ENCODE assay signal across 25 mouse cellular contexts in genomic region chr1:23119406-23119805, GRCm38 (mm10). TPM values are rescaled to one million over a fixed set of nuclear protein-coding genes. Genes with fewer than 3 reads are reported as not detected.
DNase-seq lines count a peak whose midpoint lies in the region; TF ChIP-seq lines count a peak whose summit lies in the region.
"Had no signal": no experiment of that assay in that cellular context is flagged by ENCODE, and none has a peak within 500 bp of the region (broad histone marks: within the 10 kb centered on the region; RNA-seq: fewer than 3 reads in every experiment).

No protein-coding gene starts in this region.

- no peak for TF ChIP-seq CTCF in gastrocnemius, adult 2 months (IDR thresholded peaks at IDR 0.05)
- no peak for TF ChIP-seq CTCF in left cerebral cortex, adult 2 months (IDR thresholded peaks at IDR 0.05)

- peak overlapping the region; percentile 65 for H3K27ac ChIP-seq in gastrocnemius, adult 2 months
- H3K27ac ChIP-seq in left cerebral cortex, adult 2 months = peak overlapping the region; percentile 66
- H3K27ac ChIP-seq: embryonic facial prominence, embryonic 15.5 days; heart, embryonic 15.5 days; hindbrain, embryonic 15.5 days had no signal

- DNase-seq in cerebellum, adult 9-10 months = peak; percentile 38
- no peak for DNase-seq in cerebellum, adult 11 months
- DNase-seq in gastrocnemius, adult 2 months = no peak
- DNase-seq in gastrocnemius, postnatal 25 days = no peak
- DNase-seq in left cerebral cortex, adult 2 months (ENCODE audit: extremely low spot score in 1 of 2, low spot score in 2 of 2) = no peak
- no peak for DNase-seq in left cerebral cortex, postnatal 14 days (ENCODE audit: low spot score in 2 of 2)
- DNase-seq in telencephalon, adult 2 months (ENCODE audit: low read depth, low spot score) = peak; percentile 40
- DNase-seq: adrenal gland, postnatal 10 days; adrenal gland, postnatal 36 days; B cell, adult 2 months; cerebellum, adult 18-20 months; cerebellum, adult 9-11 months; cerebellum, postnatal 36 days; embryo, embryonic 11 days; forebrain, postnatal 0 days; gastrocnemius, postnatal 14 days; heart, adult 18-20 months; heart, postnatal 10 days; heart, postnatal 36 days had no signal

- intact Hi-C loops in gastrocnemius, adult 2 months (cut with DNase I) = no loop called here
- intact Hi-C loops in left cerebral cortex, adult 2 months (cut with DNase I) = loop anchor here (5.0 kb wide), 2 partner anchors 177 to 312 kb away; partner anchors contain the start of gene Rims1
- intact Hi-C loops in left cerebral cortex, postnatal 14 days (cut with DNase I) = no loop called here

- H3K4me3 ChIP-seq in gastrocnemius, adult 2 months = no peak overlapping the region
- no peak overlapping the region for H3K4me3 ChIP-seq in left cerebral cortex, adult 2 months
- H3K4me3 ChIP-seq: embryonic facial prominence, embryonic 15.5 days; heart, embryonic 12.5 days; heart, embryonic 15.5 days; hindbrain, embryonic 15.5 days had no signal

RNA-seq across cellular contexts. Expression of gene 4933415F23Rik, which starts 17.4 kb away (rescaled TPM):
- total RNA-seq in gastrocnemius, adult 2 months (2021) = 1 to 10 TPM; 2.3 to 4.8 TPM
- 1 to 10 TPM in 1 of 2 experiments, under 1 TPM in 1; 0.48 to 3.2 TPM for total RNA-seq in gastrocnemius, postnatal 25 days (2021)
- total RNA-seq in left cerebral cortex, adult 2 months (2021) = not detected
- total RNA-seq in left cerebral cortex, postnatal 14 days (2021) = not detected
- total RNA-seq: adrenal gland, adult 18-20 months; adrenal gland, postnatal 10 days; adrenal gland, postnatal 36 days; CH12.LX; heart, adult 18-20 months; heart, postnatal 10 days; heart, postnatal 36 days had no signal

Comparison
In these comparisons a context has a peak if more than half of its experiments do, and no peak if none do; other contexts are left out.
1. DNase-seq: peak in cerebellum, adult 9-10 months (single experiment) and telencephalon, adult 2 months (single experiment); none in cerebellum, adult 11 months (single experiment), gastrocnemius, adult 2 months (single experiment), gastrocnemius, postnatal 25 days (single experiment), left cerebral cortex, adult 2 months (0 of 2) and left cerebral cortex, postnatal 14 days (0 of 2).